Mouse (Mus musculus) brain, embryonic 14.5 days (tissue): ENCODE measurements around the gene Ankrd27.
A peak's percentile ranks its signal among the peaks of the same experiment; 100 is the strongest.

ENCODE experiments used
- CTCF ChIP-seq: fragments of 200-500 bp; IDR thresholded peaks from 2 replicates; pipeline ENCODE4 v1.5.1; 2012; ENCODE audit warnings: inconsistent platforms, mild to moderate bottlenecking, moderate library complexity, borderline replicate concordance; ENCODE audit not compliant: insufficient read depth, insufficient read length; ENCODE audit errors: extremely low read depth
- POLR2A ChIP-seq: fragments of 200-500 bp; IDR thresholded peaks from 2 replicates; pipeline ENCODE4 v1.6.1; 2012; ENCODE audit warnings: mild to moderate bottlenecking, inconsistent platforms, borderline replicate concordance; ENCODE audit not compliant: poor library complexity, insufficient read depth, insufficient read length, severe bottlenecking; ENCODE audit errors: extremely low read depth

- TF ChIP-seq CTCF (peak; percentile 72), POLR2A (no peak)
These were observed 50.2 kb downstream of the Ankrd27 start for GRCm38 (mm10) chr7:35636229-35636628.
